Mouse (Mus musculus) heart, embryonic 10.5 days (tissue): ENCODE results near the gene Dll1. TPM values are rescaled to one million over a fixed set of nuclear protein-coding genes. Genes with fewer than 3 reads are reported as not detected.
A peak's percentile ranks its signal among the peaks of the same experiment; 100 is the strongest.

ENCODE experiments used
- DNase-seq: peaks from one replicate; pipeline ENCODE4 v3.0.0-alpha.2; 2017; ENCODE audit warnings: low spot score
- H3K27ac ChIP-seq: fragments of 300-500 bp; sonication (generic); 2 replicates; pipeline ENCODE4 v1.5.1; 2016; ENCODE audit warnings: mild to moderate bottlenecking
- H3K27me3 ChIP-seq: fragments of 300-500 bp; sonication (generic); 2 replicates; pipeline ENCODE4 v1.6.1; 2016; ENCODE audit warnings: mild to moderate bottlenecking; ENCODE audit not compliant: poor library complexity, insufficient read depth, severe bottlenecking
- H3K36me3 ChIP-seq: fragments of 300-500 bp; sonication (generic); 2 replicates; pipeline ENCODE4 v1.6.1; 2016; ENCODE audit warnings: mild to moderate bottlenecking, moderate library complexity
- H3K4me1 ChIP-seq: fragments of 300-500 bp; sonication (generic); 2 replicates; pipeline ENCODE4 v1.6.1; 2016; ENCODE audit warnings: mild to moderate bottlenecking
- H3K4me3 ChIP-seq: fragments of 300-500 bp; sonication (generic); 2 replicates; pipeline ENCODE4 v1.5.1; 2016; ENCODE audit warnings: mild to moderate bottlenecking, moderate library complexity
- H3K9me3 ChIP-seq: fragments of 300-500 bp; sonication (generic); 2 replicates; pipeline ENCODE4 v1.6.1; 2016; ENCODE audit warnings: mild to moderate bottlenecking, moderate library complexity
- WGBS: fragments of 180-500 bp; shearing (Covaris S2); methylation state at CpG from one replicate; pipeline ENCODE4 v1.1.7; 2016; 5-methylcytosine and 5-hydroxymethylcytosine counted together
- polyA plus RNA-seq: library from polyadenylated mRNA; unstranded; fragments of >200 nt; fragmentation: Nextera tagmentation; extraction: Ambion mirVana; gene quantifications from 2 replicates; pipeline ENCODE4 v1.2.1, GENCODE M21; 2016

Dll1 gene
- polyA plus RNA-seq, 1 experiment from 2014 or later: 4.9 TPM

DNA sequence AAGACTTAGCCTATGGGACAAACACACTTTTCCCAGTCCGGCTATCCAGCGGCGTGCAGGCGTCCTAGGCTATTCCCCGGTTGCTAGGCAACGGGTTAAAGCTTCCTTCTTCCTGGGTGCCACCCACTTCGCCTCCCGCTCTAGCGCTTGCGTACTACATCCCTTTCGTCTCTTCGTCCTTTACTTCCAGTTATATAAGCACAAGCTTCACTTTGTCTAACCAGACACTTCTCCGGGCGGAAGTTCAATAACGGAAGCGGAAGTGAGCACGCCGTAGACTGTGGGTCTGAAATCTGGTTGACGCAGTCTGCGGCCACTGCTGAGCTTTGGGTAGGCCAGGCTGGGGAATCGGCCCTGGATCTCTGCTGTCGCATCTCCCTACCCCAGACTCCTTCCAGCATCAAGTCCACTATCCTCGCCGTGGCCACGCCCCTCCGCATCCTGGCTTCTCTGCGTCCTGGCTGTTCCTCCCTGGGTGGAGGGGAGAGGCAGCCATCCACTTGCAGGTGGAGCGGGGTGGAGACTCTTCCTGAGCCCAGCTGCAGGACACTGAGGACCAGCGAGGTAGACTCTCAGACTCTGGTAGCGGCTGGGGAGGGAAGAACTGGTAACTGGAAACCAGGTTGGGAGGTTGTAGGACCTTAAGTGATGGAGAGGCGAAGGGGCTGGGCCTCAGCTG is 19.5 kb upstream of the Dll1 start, which contains the start of gene Fam120b:
Fam120b (plus strand) TSS at position 206 of the 679 bp plus-strand sequence.
- H3K4me1 ChIP-seq: peaks cover 22% of the 10 kb centered on the region
- peaks cover 6% of the 10 kb centered on the region; the same call in 1 of the 2 replicates for H3K27me3 ChIP-seq
- DNase-seq: peak; percentile 94
- peak within 1 kb of the TSS; percentile 91 for H3K27ac ChIP-seq
- under 1% methylated on average over 31 of the region's 31 CpGs for WGBS
- H3K4me3 ChIP-seq: peak within 1 kb of the TSS; percentile 90
- no peaks in the 10 kb centered on the region for H3K9me3 ChIP-seq
- no peaks in the 10 kb centered on the region for H3K36me3 ChIP-seq

DNA sequence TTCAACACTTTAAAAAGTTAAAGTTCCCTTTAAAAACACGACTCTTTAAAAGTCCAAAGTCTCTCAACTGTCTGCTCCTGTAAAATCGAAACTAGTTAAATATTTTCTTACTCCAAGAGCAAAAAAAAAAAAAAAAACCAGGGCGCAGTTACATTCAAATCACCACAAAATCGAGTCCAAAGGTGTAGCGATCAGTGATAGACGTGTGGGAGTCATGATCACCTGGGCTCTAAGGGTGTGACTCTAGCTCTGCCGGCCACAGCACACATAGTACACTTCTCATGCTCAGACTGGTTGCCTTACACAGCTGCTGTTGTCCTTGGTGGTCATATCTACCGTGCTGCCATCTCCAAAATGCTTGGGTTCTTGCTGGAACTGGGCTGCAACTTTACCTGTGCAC is 12.7 kb upstream of the Dll1 start:
- H3K27ac ChIP-seq: no peak overlapping the region
- no peaks in the 10 kb centered on the region for H3K36me3 ChIP-seq
- DNase-seq: no peak
- 76% methylated on average over 8 of the region's 8 CpGs for WGBS
- no peaks in the 10 kb centered on the region for H3K4me1 ChIP-seq
- no peaks in the 10 kb centered on the region for H3K9me3 ChIP-seq
- no peak overlapping the region for H3K4me3 ChIP-seq
- H3K27me3 ChIP-seq: peaks cover 6% of the 10 kb centered on the region; the same call in 1 of the 2 replicates

DNA sequence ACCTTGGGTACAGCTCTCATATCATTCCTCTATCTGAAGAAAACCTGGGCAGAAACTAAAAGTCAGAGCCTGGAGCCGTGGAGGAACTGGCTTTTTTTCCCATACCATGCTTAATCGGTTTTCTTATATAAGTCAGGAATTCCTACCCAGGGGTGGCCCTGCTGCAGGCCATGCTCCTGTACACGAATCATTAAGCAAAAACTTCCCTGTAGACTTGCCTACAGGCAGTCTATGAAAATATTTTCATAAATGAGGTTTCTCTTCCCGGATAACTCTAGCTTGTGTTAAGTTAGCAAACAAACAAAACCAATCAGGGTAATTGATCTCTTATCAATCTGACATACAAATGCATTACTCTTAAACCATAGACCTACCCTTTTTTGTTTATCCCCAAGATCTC is 12.2 kb upstream of the Dll1 start:
- no peak for DNase-seq
- Histone ChIP-seq H3K36me3 (no peaks in the 10 kb centered on the region), H3K4me1 (no peaks in the 10 kb centered on the region), H3K4me3 (no peak overlapping the region), H3K27ac (no peak overlapping the region), H3K27me3 (peaks cover 10% of the 10 kb centered on the region; the same call in 1 of the 2 replicates), H3K9me3 (no peaks in the 10 kb centered on the region)
- 75% methylated on average over 4 of the region's 4 CpGs for WGBS

DNA sequence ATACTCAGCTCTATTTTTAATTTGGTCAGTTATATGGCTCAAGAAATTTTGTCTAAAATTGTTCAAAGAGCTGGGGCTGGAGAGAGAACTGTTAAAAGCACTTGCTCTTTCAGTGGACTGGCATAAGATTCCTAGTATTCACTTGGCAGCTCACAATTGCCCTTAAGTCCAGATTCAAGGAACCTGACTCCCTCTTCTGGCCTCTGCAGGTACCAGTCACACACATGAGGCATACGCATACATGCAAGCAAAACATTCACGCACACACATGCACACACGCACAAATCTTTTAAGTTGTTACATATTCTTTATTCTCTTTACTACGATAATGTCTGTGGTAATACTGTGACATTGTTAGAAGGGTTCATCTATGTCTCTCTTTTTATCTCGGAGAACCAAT is 6.7 kb upstream of the Dll1 start:
- H3K27me3 ChIP-seq: peaks cover 57% of the 10 kb centered on the region
- H3K27ac ChIP-seq: no peak overlapping the region
- no peak for DNase-seq
- H3K4me3 ChIP-seq: no peak overlapping the region
- no peaks in the 10 kb centered on the region for H3K36me3 ChIP-seq
- H3K9me3 ChIP-seq: no peaks in the 10 kb centered on the region
- peaks cover 17% of the 10 kb centered on the region for H3K4me1 ChIP-seq
- 87% methylated on average over 5 of the region's 5 CpGs for WGBS

DNA sequence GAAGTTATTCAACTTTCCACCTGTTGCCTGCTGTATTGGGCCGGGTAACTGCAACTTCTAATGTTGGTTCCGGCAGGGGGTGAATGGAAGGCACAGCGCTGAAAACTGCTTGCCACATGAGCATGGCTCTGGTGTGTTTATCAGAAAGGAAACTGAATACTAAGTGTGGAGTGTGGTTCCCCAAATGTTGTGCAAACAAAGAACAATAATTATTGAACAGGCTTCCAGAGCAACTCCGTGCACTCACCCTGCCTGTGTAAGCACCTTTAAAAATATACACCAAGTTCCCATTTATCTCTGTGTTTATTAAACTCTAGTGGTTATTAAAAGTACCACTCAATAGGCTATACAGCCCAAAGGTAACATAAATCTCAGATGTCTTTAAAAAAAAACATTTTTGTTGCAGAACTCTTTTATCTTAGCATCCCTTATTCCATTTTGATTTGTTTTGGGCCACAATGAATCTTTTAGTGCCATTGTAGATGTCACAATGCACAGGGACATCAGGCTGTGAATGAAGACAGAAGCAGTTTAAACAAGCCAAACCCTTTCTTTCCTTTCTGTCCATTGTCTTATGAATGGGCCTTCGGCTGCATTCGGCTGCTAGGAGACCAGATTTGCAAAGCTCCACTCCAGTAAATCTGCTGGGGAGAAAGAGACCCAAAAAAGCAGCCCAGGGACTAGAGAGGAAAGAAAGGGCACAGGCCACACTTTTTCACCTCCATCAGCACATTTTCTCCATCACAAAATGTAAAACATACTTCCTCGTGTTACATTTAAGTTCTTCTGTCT is 5.4 kb upstream of the Dll1 start:
- DNase-seq: no peak
- no peaks in the 10 kb centered on the region for H3K36me3 ChIP-seq
- H3K4me1 ChIP-seq: peaks cover 20% of the 10 kb centered on the region
- no peak overlapping the region for H3K4me3 ChIP-seq
- WGBS: 41% methylated on average over 7 of the region's 7 CpGs
- no peaks in the 10 kb centered on the region for H3K9me3 ChIP-seq
- H3K27me3 ChIP-seq: peaks cover 68% of the 10 kb centered on the region
- H3K27ac ChIP-seq: no peak overlapping the region

DNA sequence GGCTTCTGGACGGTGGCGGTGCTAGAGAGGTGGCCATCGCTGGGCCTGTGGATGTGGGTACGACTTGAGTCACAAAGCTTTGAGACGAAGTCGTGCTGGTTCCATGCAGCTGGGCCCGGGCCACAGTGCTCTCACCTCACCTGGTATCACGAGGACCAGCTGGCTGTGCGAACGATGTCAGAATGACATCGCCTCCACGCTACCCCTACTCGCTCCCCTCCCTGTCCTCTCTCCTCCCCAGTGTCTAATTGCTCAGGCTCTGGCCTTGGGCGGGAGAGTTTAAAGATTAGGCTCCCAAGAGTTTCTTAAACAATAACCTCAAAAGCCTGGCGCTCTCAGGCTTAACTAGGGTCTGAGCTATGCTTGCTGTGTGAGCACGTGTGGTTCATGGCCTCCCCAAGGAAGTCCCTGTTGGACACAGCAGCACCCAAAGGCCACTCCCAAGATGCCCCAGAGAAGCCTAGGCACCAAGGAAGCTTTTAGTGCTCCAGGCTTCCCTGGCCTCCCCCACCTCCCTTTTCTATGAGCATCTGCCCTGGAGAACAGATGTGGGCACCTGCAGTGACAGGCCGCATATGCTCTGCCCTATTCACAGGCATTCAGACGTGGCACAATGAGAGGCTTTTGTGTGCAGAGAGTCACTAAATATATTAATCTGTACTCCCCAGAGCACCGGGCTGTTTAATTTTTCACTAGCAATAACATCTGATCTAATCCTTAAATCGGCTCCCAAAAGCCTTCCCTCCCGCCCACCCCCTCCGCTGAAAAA is 4.6 kb upstream of the Dll1 start:
- Histone ChIP-seq H3K9me3 (no peaks in the 10 kb centered on the region), H3K4me1 (peaks cover 27% of the 10 kb centered on the region), H3K36me3 (no peaks in the 10 kb centered on the region), H3K27me3 (peaks cover 76% of the 10 kb centered on the region), H3K27ac (0 out of 2 replicates have a peak overlapping the region, but pooled peaks have one; percentile 47), H3K4me3 (peak overlapping the region; percentile 60)
- no peak for DNase-seq
- 7% methylated on average over 22 of the region's 22 CpGs for WGBS

DNA sequence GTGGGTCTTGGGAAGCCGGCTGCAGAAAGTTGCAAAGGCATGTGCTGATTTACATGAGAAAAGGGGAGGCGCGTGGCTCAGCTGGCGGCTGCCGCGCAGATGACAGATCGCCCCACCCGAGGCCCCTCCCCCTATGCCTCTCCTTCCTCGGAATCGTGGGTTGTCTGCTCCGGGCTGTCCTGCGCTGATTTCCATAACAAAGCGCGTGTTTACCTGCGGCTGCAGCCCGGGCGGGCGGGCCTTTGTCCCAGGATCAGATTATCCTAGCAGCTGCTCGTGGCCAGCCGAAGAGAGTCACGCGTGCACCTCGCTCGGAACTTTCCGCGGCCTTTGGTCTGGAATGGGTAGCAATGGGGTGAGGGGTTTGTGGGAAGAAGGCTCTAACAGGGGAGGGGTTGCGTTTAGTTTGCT is 4.0 kb upstream of the Dll1 start:
- Histone ChIP-seq H3K27ac (peak overlapping the region; percentile 47; the same call in 1 of the 2 replicates), H3K27me3 (peaks cover 83% of the 10 kb centered on the region), H3K9me3 (no peaks in the 10 kb centered on the region), H3K4me3 (peak overlapping the region; percentile 60), H3K36me3 (no peaks in the 10 kb centered on the region), H3K4me1 (peaks cover 31% of the 10 kb centered on the region)
- DNase-seq: no peak
- WGBS: under 1% methylated on average over 27 of the region's 27 CpGs

DNA sequence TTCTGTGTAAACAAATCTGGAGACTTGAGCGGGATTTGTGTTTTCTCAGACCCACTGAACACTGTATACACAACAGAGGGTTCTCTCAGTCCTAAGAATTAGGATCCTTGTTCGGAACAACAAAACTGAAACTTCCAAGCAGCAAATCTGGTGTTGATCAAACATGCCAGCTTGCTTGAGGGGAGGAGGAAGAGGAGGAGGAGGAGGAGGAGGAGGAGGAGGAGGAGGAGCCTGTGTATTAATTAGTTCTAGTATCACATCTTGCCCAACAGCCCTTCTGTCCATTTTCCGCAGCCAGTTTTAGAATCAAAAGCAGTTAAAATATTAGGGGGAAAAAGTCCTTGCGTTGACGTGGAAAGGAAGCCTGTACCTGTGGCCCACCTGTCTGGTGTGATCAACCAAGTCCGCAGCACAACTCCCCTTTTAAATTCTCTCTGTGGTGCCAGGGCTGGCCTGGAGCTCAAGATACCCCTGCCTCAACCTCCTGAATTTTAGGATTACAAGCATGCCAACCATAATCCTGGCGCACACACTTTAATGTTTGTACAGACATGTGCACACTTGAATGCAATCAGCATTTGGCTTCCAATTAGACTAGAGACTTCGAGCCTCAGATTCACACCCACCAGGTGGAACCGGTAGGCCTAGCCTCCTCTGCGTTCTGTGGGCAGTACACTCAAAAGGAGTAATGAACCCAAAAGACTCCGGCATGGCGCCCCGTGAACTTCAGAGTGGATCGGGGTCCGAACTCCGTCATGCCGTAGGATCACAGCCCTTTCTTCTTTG is 3.3 kb upstream of the Dll1 start:
- Histone ChIP-seq H3K27me3 (peaks cover 90% of the 10 kb centered on the region), H3K36me3 (no peaks in the 10 kb centered on the region), H3K4me1 (peaks cover 34% of the 10 kb centered on the region), H3K27ac (no peak overlapping the region), H3K4me3 (peak overlapping the region; percentile 60), H3K9me3 (no peaks in the 10 kb centered on the region)
- no peak for DNase-seq
- 12% methylated on average over 17 of the region's 17 CpGs for WGBS

DNA sequence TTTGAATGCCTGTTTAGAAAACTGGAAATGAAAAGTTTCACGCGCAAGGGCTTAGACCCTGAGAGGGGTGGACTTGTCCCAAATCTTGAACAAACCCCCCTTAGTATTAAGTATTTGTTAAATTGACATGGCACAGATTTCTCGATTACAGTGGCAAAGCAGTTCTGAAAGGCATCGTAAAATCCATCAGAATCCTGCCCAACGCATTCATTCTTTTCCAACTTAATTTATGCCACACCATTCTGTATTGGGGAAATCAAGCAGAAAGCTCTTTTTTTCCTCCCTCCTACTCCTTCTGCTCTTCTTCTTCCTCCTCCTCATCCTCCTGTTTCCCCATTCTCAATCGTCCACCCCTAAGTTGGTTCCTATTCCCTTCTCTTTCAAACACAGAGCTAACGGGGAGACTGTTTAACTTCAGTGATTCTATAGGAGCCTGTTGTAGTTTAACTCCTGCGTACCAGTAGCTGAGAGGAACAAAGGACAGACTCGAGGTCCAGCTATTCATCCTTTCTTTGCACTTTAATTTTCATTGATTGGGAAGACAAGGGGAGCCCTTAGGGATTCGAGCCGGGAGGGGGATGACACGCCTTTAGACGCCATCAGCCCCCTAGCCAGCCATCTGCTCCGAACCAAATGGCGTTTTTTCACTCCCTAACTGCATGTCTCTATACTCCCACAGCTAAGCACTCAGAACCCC is 1.9 kb upstream of the Dll1 start:
- Histone ChIP-seq H3K4me1 (peaks cover 42% of the 10 kb centered on the region), H3K4me3 (no peak overlapping the region), H3K27ac (no peak overlapping the region), H3K9me3 (no peaks in the 10 kb centered on the region), H3K27me3 (peaks cover 98% of the 10 kb centered on the region), H3K36me3 (no peaks in the 10 kb centered on the region)
- DNase-seq: no peak
- WGBS: 10% methylated on average over 15 of the region's 15 CpGs

DNA sequence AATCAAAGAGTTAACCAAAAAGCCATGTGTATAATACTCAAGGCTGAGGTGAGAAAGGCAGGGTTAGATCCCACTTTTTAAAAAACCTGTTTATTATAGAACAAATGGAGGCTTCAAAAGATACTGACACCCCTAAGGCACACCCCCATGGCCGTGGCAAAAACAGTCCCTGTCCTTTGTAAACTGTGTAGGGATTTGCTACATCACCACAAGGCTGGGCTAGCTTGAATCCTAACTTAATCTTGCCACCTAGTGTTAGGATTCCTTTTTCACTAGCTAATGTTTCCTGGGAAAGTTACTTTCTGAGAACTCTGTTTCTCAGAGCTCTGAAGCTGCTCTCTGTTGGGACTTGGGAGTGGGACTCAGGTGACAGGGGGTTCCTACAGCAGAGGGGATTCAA is 1.2 kb upstream of the Dll1 start:
- no peak overlapping the region for H3K4me3 ChIP-seq
- H3K36me3 ChIP-seq: no peaks in the 10 kb centered on the region
- H3K4me1 ChIP-seq: peaks cover 42% of the 10 kb centered on the region
- H3K9me3 ChIP-seq: no peaks in the 10 kb centered on the region
- no peak overlapping the region for H3K27ac ChIP-seq
- H3K27me3 ChIP-seq: peaks cover 99% of the 10 kb centered on the region
- WGBS: 0% methylated on average over 1 of the region's 1 CpGs
- no peak for DNase-seq

DNA sequence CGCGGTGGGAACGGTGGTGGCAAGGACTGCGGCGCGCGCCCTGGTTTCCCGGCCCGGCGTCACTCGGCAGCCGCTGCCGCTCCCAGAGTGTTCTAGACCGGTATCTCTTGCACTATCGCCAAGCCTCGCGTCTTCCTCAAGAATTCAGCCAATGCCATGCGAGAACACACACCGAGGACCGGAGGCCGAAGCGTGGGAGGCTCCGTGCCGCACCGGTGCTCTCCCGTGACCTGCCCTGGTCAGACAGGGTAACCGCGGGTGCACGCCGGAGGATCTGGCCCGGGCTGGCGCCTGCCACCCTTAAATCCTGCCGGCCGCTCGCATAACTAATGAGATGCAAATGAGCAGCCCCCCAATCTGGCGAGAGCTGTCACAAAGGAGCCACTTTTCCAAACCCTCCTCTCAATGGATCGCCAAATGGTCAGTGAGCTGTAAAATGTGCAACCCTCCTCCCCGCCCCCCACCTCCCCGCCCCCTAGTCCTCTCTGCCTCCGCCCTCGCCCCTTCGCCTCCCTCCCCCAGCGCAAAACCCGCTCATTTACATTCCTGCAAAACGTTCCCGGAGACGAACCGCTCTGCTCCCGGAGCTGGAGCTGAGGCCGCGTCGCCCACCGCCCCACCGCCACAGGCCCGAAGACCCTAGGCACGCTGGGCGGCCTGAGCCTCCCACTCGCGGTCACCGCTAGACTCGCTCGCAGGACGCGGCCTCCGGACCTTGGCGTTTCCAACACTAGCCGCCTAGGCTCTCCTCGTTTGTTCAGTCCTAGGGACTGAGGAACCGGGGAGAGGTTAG is 775 bp downstream of the Dll1 start:
- Histone ChIP-seq H3K27me3 (peaks cover 94% of the 10 kb centered on the region), H3K36me3 (no peaks in the 10 kb centered on the region), H3K27ac (peak overlapping the region; percentile 81), H3K4me3 (peak overlapping the region; percentile 67), H3K9me3 (no peaks in the 10 kb centered on the region), H3K4me1 (peaks cover 50% of the 10 kb centered on the region)
- no peak for DNase-seq
- WGBS: under 1% methylated on average over 59 of the region's 69 CpGs
